8 mouse cellular contexts compared by ENCODE assay signal in genomic region chr11:69803786-69804651, GRCm38 (mm10). TPM values are rescaled to one million over a fixed set of nuclear protein-coding genes. Genes with fewer than 3 reads are reported as not detected.
DNase-seq lines count a peak whose midpoint lies in the region; TF ChIP-seq lines count a peak whose summit lies in the region.

No protein-coding gene starts in this region.

- H3K27ac ChIP-seq in cortical plate, adult 2 months (ENCODE audit: insufficient read depth, low read length): no peak overlapping the region

- TF ChIP-seq POLR2A in cortical plate, adult 2 months (IDR thresholded peaks at IDR 0.05; ENCODE audit: extremely low read depth, insufficient read depth, low read length): no peak

- DNase-seq in T-cell, adult 2 months (ENCODE audit: low spot score): peak; percentile 73
- peak; percentile 83 for DNase-seq in gastrocnemius, postnatal 14 days
- peak; percentile 79 for DNase-seq in induced T-regulatory cell, adult 2 months (ENCODE audit: low read depth)
- peak; percentile 50 for DNase-seq in left cerebral cortex, postnatal 4 days
- DNase-seq in mesoderm, embryonic 11.5 days (ENCODE audit: low read depth, low spot score): peak; percentile 74
- peak; percentile 71 for DNase-seq in right cerebral cortex, postnatal 14 days
- peak; percentile 62 to 80 for DNase-seq in urinary bladder, postnatal 36 days (ENCODE audit: low spot score in 2 of 2)

- peaks cover 1% of the 10 kb centered on the region; the same call in 1 of the 2 replicates for H3K4me1 ChIP-seq in cortical plate, adult 2 months (ENCODE audit: control insufficient read depth, insufficient read depth, low read length)

- no peak; the same call in 1 of the 2 replicates for TF ChIP-seq CTCF in cortical plate, adult 2 months (IDR thresholded peaks at IDR 0.05; ENCODE audit: extremely low read depth, insufficient read depth, low read length)

- peak overlapping the region; percentile 78 for H3K4me3 ChIP-seq in cortical plate, adult 2 months (ENCODE audit: insufficient read depth, low read length)

- intact Hi-C loops in gastrocnemius, postnatal 14 days (cut with DNase I; ENCODE audit: low total_unique reads): loop anchor here (5.0 kb wide), 1 partner anchor 33 kb away; the partner anchor contains the start of genes Nlgn2 and Tmem256
- intact Hi-C loops in left cerebral cortex, postnatal 4 days (cut with DNase I): loop anchor here (5.0 kb wide), 2 partner anchors 33 to 42 kb away; partner anchors contain the start of genes Nlgn2, Slc35g3 and Tmem256

RNA-seq across cellular contexts. Expression of gene Tmem102, which starts 1.4 kb away (rescaled TPM):
- 0.06 TPM in 1 of 2 replicates, not detected in the other for polyA plus RNA-seq in cortical plate, adult 2 months (2012; rRNA removed)
- total RNA-seq in gastrocnemius, postnatal 14 days (2021): under 1 TPM; 0.16 to 0.27 TPM
- not detected for total RNA-seq in left cerebral cortex, postnatal 4 days (2021)

RNA-seq across cellular contexts. Expression of gene Fgf11, which starts 2.4 kb away (rescaled TPM):
- 17.3 and 17.6 TPM in 2 replicates for polyA plus RNA-seq in cortical plate, adult 2 months (2012; rRNA removed)
- total RNA-seq in gastrocnemius, postnatal 14 days (2021): 1 to 10 TPM; 6.6 to 8.0 TPM
- 10 to 100 TPM; 25.2 to 29.6 TPM for total RNA-seq in left cerebral cortex, postnatal 4 days (2021)

RNA-seq across cellular contexts. Expression of gene Chrnb1, which starts 8.3 kb away (rescaled TPM):
- 1.4 and 2.1 TPM in 2 replicates for polyA plus RNA-seq in cortical plate, adult 2 months (2012; rRNA removed)
- total RNA-seq in gastrocnemius, postnatal 14 days (2021): 10 to 100 TPM; 75.5 to 80.7 TPM
- 1 to 10 TPM in 1 of 2 experiments, under 1 TPM in 1; 0.48 to 1.5 TPM for total RNA-seq in left cerebral cortex, postnatal 4 days (2021)

RNA-seq across cellular contexts. Expression of gene Gm39566, which starts 11.1 kb away (rescaled TPM):
- polyA plus RNA-seq in cortical plate, adult 2 months (2012; rRNA removed): not detected in 2 replicates
- not detected for total RNA-seq in gastrocnemius, postnatal 14 days (2021)
- not detected for total RNA-seq in left cerebral cortex, postnatal 4 days (2021)

RNA-seq across cellular contexts. Expression of gene Spem2, which starts 14.2 kb away (rescaled TPM):
- not detected in 2 replicates for polyA plus RNA-seq in cortical plate, adult 2 months (2012; rRNA removed)
- total RNA-seq in gastrocnemius, postnatal 14 days (2021): not detected
- total RNA-seq in left cerebral cortex, postnatal 4 days (2021): not detected

Comparison
In these comparisons a context has a peak if more than half of its experiments do, and no peak if none do; other contexts are left out.
1. RNA of gene Chrnb1, which starts 8.3 kb away (total RNA-seq): 75.5 to 80.7 TPM in gastrocnemius, postnatal 14 days; 0.48 to 1.5 TPM in left cerebral cortex, postnatal 4 days; every median in the first group is over 10 times any median in the second.
2. Peak in every context shown above with its lines, with median percentiles within 50 percentile points of each other: DNase-seq.